In the genomic region with DNA sequence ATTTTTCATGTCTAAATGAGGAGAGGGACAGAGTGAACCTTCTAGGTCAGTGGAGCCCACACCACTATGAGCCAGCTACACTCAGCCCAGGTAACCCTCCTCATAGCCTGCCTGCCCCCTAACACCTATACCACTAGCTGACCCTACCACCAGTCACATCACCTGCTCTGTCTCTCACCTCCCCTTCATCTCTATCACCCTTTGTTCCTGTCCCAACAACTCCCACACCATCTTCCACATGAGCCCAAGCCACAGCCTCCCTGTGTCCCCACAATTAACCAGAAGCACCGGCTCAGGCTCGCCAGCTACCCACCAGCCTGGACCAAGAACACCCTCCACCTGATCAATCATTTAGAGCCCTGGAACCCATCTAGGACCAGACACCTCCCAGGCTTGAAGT, we compare ENCODE assay signal across 22 mouse cellular contexts. TPM values are rescaled to one million over a fixed set of nuclear protein-coding genes. Genes with fewer than 3 reads are reported as not detected.
DNase-seq lines count a peak whose midpoint lies in the region; ATAC-seq lines count a peak whose summit lies in the region.
"Had no signal": no experiment of that assay in that cellular context is flagged by ENCODE, and none has a peak within 500 bp of the region (broad histone marks: within the 10 kb centered on the region; RNA-seq: fewer than 3 reads in every experiment).

No protein-coding gene starts in this region.

- H3K36me3 ChIP-seq in heart, embryonic 12.5 days = peaks cover 77% of the 10 kb centered on the region
- peaks cover 87% of the 10 kb centered on the region for H3K36me3 ChIP-seq in heart, embryonic 10.5 days
- H3K36me3 ChIP-seq in hindbrain, embryonic 13.5 days = peaks cover 78% of the 10 kb centered on the region
- H3K36me3 ChIP-seq in hindbrain, embryonic 16.5 days (ENCODE audit: control insufficient read depth, insufficient read depth, low read length) = peaks cover 11% of the 10 kb centered on the region
- H3K36me3 ChIP-seq in midbrain, embryonic 11.5 days (ENCODE audit: control insufficient read depth, insufficient read depth, low read length) = peaks cover 6% of the 10 kb centered on the region; the same call in 1 of the 2 replicates
- peaks cover 92% of the 10 kb centered on the region for H3K36me3 ChIP-seq in midbrain, embryonic 10.5 days

- H3K27ac ChIP-seq in heart, embryonic 12.5 days (ENCODE audit: poor library complexity, severe bottlenecking) = no peak overlapping the region
- H3K27ac ChIP-seq in heart, embryonic 10.5 days = no peak overlapping the region
- no peak overlapping the region for H3K27ac ChIP-seq in hindbrain, embryonic 13.5 days
- no peak overlapping the region for H3K27ac ChIP-seq in hindbrain, embryonic 16.5 days (ENCODE audit: low read depth, low read length)
- H3K27ac ChIP-seq in midbrain, embryonic 11.5 days (ENCODE audit: low read depth, low read length) = no peak overlapping the region
- no peak overlapping the region for H3K27ac ChIP-seq in midbrain, embryonic 10.5 days (replicated peaks)

- H3K9me3 ChIP-seq in heart, embryonic 12.5 days (replicated peaks) = no peaks in the 10 kb centered on the region
- H3K9me3 ChIP-seq in heart, embryonic 10.5 days = no peaks in the 10 kb centered on the region
- H3K9me3 ChIP-seq in hindbrain, embryonic 13.5 days = no peaks in the 10 kb centered on the region
- H3K9me3 ChIP-seq in hindbrain, embryonic 16.5 days (ENCODE audit: control insufficient read depth, low read length) = no peaks in the 10 kb centered on the region
- no peaks in the 10 kb centered on the region for H3K9me3 ChIP-seq in midbrain, embryonic 11.5 days (ENCODE audit: control insufficient read depth, low read length)
- H3K9me3 ChIP-seq in midbrain, embryonic 10.5 days (replicated peaks) = no peaks in the 10 kb centered on the region
- H3K9me3 ChIP-seq: G1E had no signal

- H3K4me1 ChIP-seq in heart, embryonic 12.5 days (replicated peaks) = no peaks in the 10 kb centered on the region
- no peaks in the 10 kb centered on the region for H3K4me1 ChIP-seq in heart, embryonic 10.5 days
- no peaks in the 10 kb centered on the region for H3K4me1 ChIP-seq in hindbrain, embryonic 13.5 days (replicated peaks)
- H3K4me1 ChIP-seq in hindbrain, embryonic 16.5 days (ENCODE audit: control insufficient read depth, insufficient read depth, low read depth, low read length) = no peaks in the 10 kb centered on the region
- no peaks in the 10 kb centered on the region for H3K4me1 ChIP-seq in midbrain, embryonic 11.5 days (ENCODE audit: control insufficient read depth, insufficient read depth, low read length)
- no peaks in the 10 kb centered on the region for H3K4me1 ChIP-seq in midbrain, embryonic 10.5 days

- H3K4me3 ChIP-seq in heart, embryonic 12.5 days = no peak overlapping the region
- H3K4me3 ChIP-seq in heart, embryonic 10.5 days = no peak overlapping the region
- H3K4me3 ChIP-seq in hindbrain, embryonic 13.5 days = no peak overlapping the region
- no peak overlapping the region for H3K4me3 ChIP-seq in hindbrain, embryonic 16.5 days (ENCODE audit: low read length)
- no peak overlapping the region for H3K4me3 ChIP-seq in midbrain, embryonic 11.5 days (ENCODE audit: low read depth, low read length)
- no peak overlapping the region for H3K4me3 ChIP-seq in midbrain, embryonic 10.5 days

- intact Hi-C loops in heart, postnatal 14 days (cut with DNase I) = no loop called here

- no peak for ATAC-seq in heart, embryonic 12.5 days (ENCODE audit: insufficient number of reproducible peaks, low FRiP score)
- no peak for ATAC-seq in hindbrain, embryonic 13.5 days (ENCODE audit: low FRiP score)
- no peak for ATAC-seq in hindbrain, embryonic 16.5 days
- ATAC-seq in midbrain, embryonic 11.5 days (ENCODE audit: low FRiP score) = no peak
- ATAC-seq: activated CD4-positive, CD25-positive, alpha-beta regulatory T cell, adult 4 months; CD4-positive, CD25-positive, alpha-beta regulatory T cell, adult 4 months; Patski had no signal

- 89% methylated on average over 2 of the region's 2 CpGs for WGBS in heart, embryonic 12.5 days
- WGBS in heart, embryonic 10.5 days = 86% methylated on average over 2 of the region's 2 CpGs
- WGBS in hindbrain, embryonic 13.5 days = 92% methylated on average over 2 of the region's 2 CpGs
- 97% methylated on average over 2 of the region's 2 CpGs for WGBS in hindbrain, embryonic 16.5 days
- WGBS in midbrain, embryonic 11.5 days = 89% methylated on average over 2 of the region's 2 CpGs
- 95% methylated on average over 2 of the region's 2 CpGs for WGBS in midbrain, embryonic 10.5 days

- H3K27me3 ChIP-seq in heart, embryonic 12.5 days (replicated peaks) = no peaks in the 10 kb centered on the region
- H3K27me3 ChIP-seq in heart, embryonic 10.5 days (ENCODE audit: insufficient read depth, poor library complexity, severe bottlenecking) = no peaks in the 10 kb centered on the region
- no peaks in the 10 kb centered on the region for H3K27me3 ChIP-seq in hindbrain, embryonic 13.5 days
- H3K27me3 ChIP-seq in hindbrain, embryonic 16.5 days (replicated peaks; ENCODE audit: control insufficient read depth, insufficient read depth, low read length) = no peaks in the 10 kb centered on the region
- H3K27me3 ChIP-seq in midbrain, embryonic 11.5 days (ENCODE audit: control insufficient read depth, insufficient read depth, low read length) = no peaks in the 10 kb centered on the region
- no peaks in the 10 kb centered on the region for H3K27me3 ChIP-seq in midbrain, embryonic 10.5 days (ENCODE audit: low read depth, poor library complexity, severe bottlenecking)
- H3K27me3 ChIP-seq: CH12.LX, Patski had no signal

- H3K4me2 ChIP-seq in heart, embryonic 12.5 days = no peak overlapping the region
- no peak overlapping the region for H3K4me2 ChIP-seq in hindbrain, embryonic 13.5 days
- no peak overlapping the region for H3K4me2 ChIP-seq in hindbrain, embryonic 16.5 days (ENCODE audit: low read length)
- H3K4me2 ChIP-seq in midbrain, embryonic 11.5 days = no peak overlapping the region

- no peak overlapping the region for H3K9ac ChIP-seq in heart, embryonic 12.5 days
- peak overlapping the region; percentile 24; the same call in 1 of the 2 replicates for H3K9ac ChIP-seq in hindbrain, embryonic 13.5 days
- H3K9ac ChIP-seq in hindbrain, embryonic 16.5 days (ENCODE audit: low read depth, low read length) = no peak overlapping the region
- H3K9ac ChIP-seq in midbrain, embryonic 11.5 days (ENCODE audit: low read length) = no peak overlapping the region

- DNase-seq in heart, adult 11 months = peak; percentile 78
- DNase-seq in heart, embryonic 10.5 days (ENCODE audit: low spot score) = peak; percentile 52
- no peak for DNase-seq in heart, postnatal 14 days
- DNase-seq in midbrain, embryonic 11.5 days (ENCODE audit: low spot score, missing footprints) = peak; percentile 57
- no peak for DNase-seq in midbrain, embryonic 10.5 days (ENCODE audit: low spot score)
- DNase-seq: adrenal gland, adult 2 months; adrenal gland, adult 8-10 months; adrenal gland, postnatal 10 days; adrenal gland, postnatal 14 days; adrenal gland, postnatal 25 days; adrenal gland, postnatal 36 days; B cell, adult 2 months; cerebellum, adult 11 months; cerebellum, adult 11-12 months had no signal

RNA-seq across cellular contexts. Expression of a gene that starts 8.7 kb away (rescaled TPM):
- polyA plus RNA-seq in heart, embryonic 12.5 days (2016; fragmentation: Nextera tagmentation; extraction: Ambion mirVana) = 9.3 and 9.4 TPM in 2 replicates
- polyA plus RNA-seq in heart, embryonic 10.5 days (2016; fragmentation: Nextera tagmentation; extraction: Ambion mirVana) = 14.6 and 15.2 TPM in 2 replicates
- 1 to 10 TPM; 9.2 to 9.9 TPM for total RNA-seq in heart, postnatal 14 days (2021)
- polyA plus RNA-seq in hindbrain, embryonic 13.5 days (2015; fragmentation: Nextera tagmentation; extraction: Ambion mirVana) = 8.1 and 8.7 TPM in 2 replicates
- 9.5 and 10.1 TPM in 2 replicates for polyA plus RNA-seq in hindbrain, embryonic 16.5 days (2015; fragmentation: Nextera tagmentation; extraction: Ambion mirVana)
- 10.8 and 11.0 TPM in 2 replicates for polyA plus RNA-seq in midbrain, embryonic 11.5 days (2014; fragmentation: Nextera tagmentation; extraction: Ambion mirVana)
- polyA plus RNA-seq in midbrain, embryonic 10.5 days (2016; fragmentation: Nextera tagmentation; extraction: Ambion mirVana) = 11.7 and 11.9 TPM in 2 replicates

RNA-seq across cellular contexts. Expression of a gene that starts 9.1 kb away (rescaled TPM):
- polyA plus RNA-seq in heart, embryonic 12.5 days (2016; fragmentation: Nextera tagmentation; extraction: Ambion mirVana) = 61.9 and 66.4 TPM in 2 replicates
- 98.6 and 126 TPM in 2 replicates for polyA plus RNA-seq in heart, embryonic 10.5 days (2016; fragmentation: Nextera tagmentation; extraction: Ambion mirVana)
- 10 to 100 TPM; 12.1 to 22.5 TPM for total RNA-seq in heart, postnatal 14 days (2021)
- polyA plus RNA-seq in hindbrain, embryonic 13.5 days (2015; fragmentation: Nextera tagmentation; extraction: Ambion mirVana) = 57.1 and 60.0 TPM in 2 replicates
- polyA plus RNA-seq in hindbrain, embryonic 16.5 days (2015; fragmentation: Nextera tagmentation; extraction: Ambion mirVana) = 61.0 and 61.9 TPM in 2 replicates
- 72.5 and 81.7 TPM in 2 replicates for polyA plus RNA-seq in midbrain, embryonic 11.5 days (2014; fragmentation: Nextera tagmentation; extraction: Ambion mirVana)
- 94.7 and 110 TPM in 2 replicates for polyA plus RNA-seq in midbrain, embryonic 10.5 days (2016; fragmentation: Nextera tagmentation; extraction: Ambion mirVana)

RNA-seq across cellular contexts. Expression of a gene that starts 51.6 kb away (rescaled TPM):
- polyA plus RNA-seq in heart, embryonic 12.5 days (2016; fragmentation: Nextera tagmentation; extraction: Ambion mirVana) = 67.5 and 68.1 TPM in 2 replicates
- polyA plus RNA-seq in heart, embryonic 10.5 days (2016; fragmentation: Nextera tagmentation; extraction: Ambion mirVana) = 68.1 and 73.7 TPM in 2 replicates
- total RNA-seq in heart, postnatal 14 days (2021) = 10 to 100 TPM; 97.7 to 97.8 TPM
- polyA plus RNA-seq in hindbrain, embryonic 13.5 days (2015; fragmentation: Nextera tagmentation; extraction: Ambion mirVana) = 45.6 and 47.2 TPM in 2 replicates
- polyA plus RNA-seq in hindbrain, embryonic 16.5 days (2015; fragmentation: Nextera tagmentation; extraction: Ambion mirVana) = 71.4 and 77.4 TPM in 2 replicates
- polyA plus RNA-seq in midbrain, embryonic 11.5 days (2014; fragmentation: Nextera tagmentation; extraction: Ambion mirVana) = 30.1 and 30.5 TPM in 2 replicates
- 36.9 TPM in 2 replicates for polyA plus RNA-seq in midbrain, embryonic 10.5 days (2016; fragmentation: Nextera tagmentation; extraction: Ambion mirVana)

RNA-seq across cellular contexts. Expression of a gene that starts 58.9 kb away (rescaled TPM):
- polyA plus RNA-seq in heart, embryonic 12.5 days (2016; fragmentation: Nextera tagmentation; extraction: Ambion mirVana) = 18.9 and 20.5 TPM in 2 replicates
- polyA plus RNA-seq in heart, embryonic 10.5 days (2016; fragmentation: Nextera tagmentation; extraction: Ambion mirVana) = 24.9 and 26.2 TPM in 2 replicates
- total RNA-seq in heart, postnatal 14 days (2021) = 10 to 100 TPM in 1 of 2 experiments, 1 to 10 TPM in 1; 8.9 to 12.4 TPM
- 22.3 and 22.8 TPM in 2 replicates for polyA plus RNA-seq in hindbrain, embryonic 13.5 days (2015; fragmentation: Nextera tagmentation; extraction: Ambion mirVana)
- 9.9 and 15.3 TPM in 2 replicates for polyA plus RNA-seq in hindbrain, embryonic 16.5 days (2015; fragmentation: Nextera tagmentation; extraction: Ambion mirVana)
- 42.5 and 45.6 TPM in 2 replicates for polyA plus RNA-seq in midbrain, embryonic 11.5 days (2014; fragmentation: Nextera tagmentation; extraction: Ambion mirVana)
- 37.4 and 41.3 TPM in 2 replicates for polyA plus RNA-seq in midbrain, embryonic 10.5 days (2016; fragmentation: Nextera tagmentation; extraction: Ambion mirVana)

Comparison
In these comparisons a context has a peak if more than half of its experiments do, and no peak if none do; other contexts are left out.
1. DNase-seq: peak in heart, adult 11 months (single experiment), heart, embryonic 10.5 days (single experiment) and midbrain, embryonic 11.5 days (single experiment); none in heart, postnatal 14 days (0 of 2) and midbrain, embryonic 10.5 days (single experiment).